Mouse (Mus musculus): Measurements from ENCODE around the gene Zfp219. TPM values are rescaled to one million over a fixed set of nuclear protein-coding genes. Genes with fewer than 3 reads are reported as not detected.
A peak's percentile ranks its signal among the peaks of the same experiment; 100 is the strongest.

The Zfp219 gene
- polyA plus RNA-seq, 1 experiment, result 33.1 TPM

- Histone ChIP-seq H3K27ac (ENCODE audit: insufficient read depth, low read length) (no peak overlapping the region), H3K4me1 (ENCODE audit: control insufficient read depth, insufficient read depth, low read length) (no peaks in the 10 kb centered on the region), H3K4me3 (ENCODE audit: insufficient read depth, low read length) (no peak overlapping the region)
- TF ChIP-seq POLR2A (IDR thresholded peaks at IDR 0.05; ENCODE audit: low read depth, low read length) (no peak), CTCF (IDR thresholded peaks at IDR 0.05; ENCODE audit: borderline replicate concordance, insufficient read depth, low read length) (no peak)
Observed at GRCm38 (mm10) chr14:52039332-52039731, 18.8 kb upstream of the Zfp219 start.

- Histone ChIP-seq H3K4me1 (ENCODE audit: control insufficient read depth, insufficient read depth, low read length) (no peaks in the 10 kb centered on the region), H3K4me3 (ENCODE audit: insufficient read depth, low read length) (no peak overlapping the region)
- TF ChIP-seq CTCF (IDR thresholded peaks at IDR 0.05; ENCODE audit: borderline replicate concordance, insufficient read depth, low read length), result no peak
- no peak for TF ChIP-seq POLR2A (IDR thresholded peaks at IDR 0.05; ENCODE audit: low read depth, low read length)
Observed at GRCm38 (mm10) chr14:52035926-52036325, 15.4 kb upstream of the Zfp219 start.

GRCm38 (mm10) chr14:52026342-52026741 lies 5.8 kb upstream of the Zfp219 start:
- TF ChIP-seq CTCF (IDR thresholded peaks at IDR 0.05; ENCODE audit: borderline replicate concordance, insufficient read depth, low read length) (no peak), POLR2A (IDR thresholded peaks at IDR 0.05; ENCODE audit: low read depth, low read length) (no peak)

More at GRCm38 (mm10) chr14:52035926-52036325, 15.4 kb upstream of the Zfp219 start:
- no peak overlapping the region for H3K27ac ChIP-seq (ENCODE audit: insufficient read depth, low read length)

GRCm38 (mm10) chr14:52024133-52024532 lies 3.6 kb upstream of the Zfp219 start:
- Histone ChIP-seq H3K4me3 (ENCODE audit: insufficient read depth, low read length) (no peak overlapping the region), H3K27ac (ENCODE audit: insufficient read depth, low read length) (no peak overlapping the region), H3K4me1 (ENCODE audit: control insufficient read depth, insufficient read depth, low read length) (peaks cover 9% of the 10 kb centered on the region)
- TF ChIP-seq CTCF (IDR thresholded peaks at IDR 0.05; ENCODE audit: borderline replicate concordance, insufficient read depth, low read length) (no peak), POLR2A (IDR thresholded peaks at IDR 0.05; ENCODE audit: low read depth, low read length) (no peak)

More at GRCm38 (mm10) chr14:52026342-52026741, 5.8 kb upstream of the Zfp219 start:
- Histone ChIP-seq H3K4me1 (ENCODE audit: control insufficient read depth, insufficient read depth, low read length) (peaks cover 7% of the 10 kb centered on the region), H3K4me3 (ENCODE audit: insufficient read depth, low read length) (no peak overlapping the region), H3K27ac (ENCODE audit: insufficient read depth, low read length) (no peak overlapping the region)

- H3K27ac ChIP-seq (ENCODE audit: insufficient read depth, low read length), result peak overlapping the region; percentile 72
- H3K4me1 ChIP-seq (ENCODE audit: control insufficient read depth, insufficient read depth, low read length), result peaks cover 9% of the 10 kb centered on the region
- no peak; the same call in 1 of the 2 replicates for TF ChIP-seq CTCF (IDR thresholded peaks at IDR 0.05; ENCODE audit: borderline replicate concordance, insufficient read depth, low read length)
- TF ChIP-seq POLR2A (IDR thresholded peaks at IDR 0.05; ENCODE audit: low read depth, low read length), result peak; percentile 65
- no peak overlapping the region for H3K4me3 ChIP-seq (ENCODE audit: insufficient read depth, low read length)
Observed at GRCm38 (mm10) chr14:52022709-52023459, 2.4 kb upstream of the Zfp219 start.

- TF ChIP-seq CTCF (IDR thresholded peaks at IDR 0.05; ENCODE audit: borderline replicate concordance, insufficient read depth, low read length), result no peak
- no peak overlapping the region for H3K4me3 ChIP-seq (ENCODE audit: insufficient read depth, low read length)
Observed at GRCm38 (mm10) chr14:52022244-52022708, 1.7 kb upstream of the Zfp219 start.

GRCm38 (mm10) chr14:52021568-52022212 lies 1.2 kb upstream of the Zfp219 start:
- 0 out of 2 replicates have a peak overlapping the region, but pooled peaks have one; percentile 4 for H3K27ac ChIP-seq (ENCODE audit: insufficient read depth, low read length)

More at GRCm38 (mm10) chr14:52022244-52022708, 1.7 kb upstream of the Zfp219 start:
- Histone ChIP-seq H3K27ac (ENCODE audit: insufficient read depth, low read length) (peak overlapping the region; percentile 50; the same call in 1 of the 2 replicates), H3K4me1 (ENCODE audit: control insufficient read depth, insufficient read depth, low read length) (peaks cover 9% of the 10 kb centered on the region)

GRCm38 (mm10) chr14:52021138-52021529 lies 601 bp upstream of the Zfp219 start:
- TF ChIP-seq CTCF (IDR thresholded peaks at IDR 0.05; ENCODE audit: borderline replicate concordance, insufficient read depth, low read length) (no peak), POLR2A (IDR thresholded peaks at IDR 0.05; ENCODE audit: low read depth, low read length) (no peak)
- Histone ChIP-seq H3K27ac (ENCODE audit: insufficient read depth, low read length) (peak overlapping the region; percentile 96; the same call in 1 of the 2 replicates), H3K4me1 (ENCODE audit: control insufficient read depth, insufficient read depth, low read length) (peaks cover 10% of the 10 kb centered on the region), H3K4me3 (ENCODE audit: insufficient read depth, low read length) (no peak overlapping the region)

More at GRCm38 (mm10) chr14:52021568-52022212, 1.2 kb upstream of the Zfp219 start:
- TF ChIP-seq CTCF (IDR thresholded peaks at IDR 0.05; ENCODE audit: borderline replicate concordance, insufficient read depth, low read length) (no peak), POLR2A (IDR thresholded peaks at IDR 0.05; ENCODE audit: low read depth, low read length) (no peak)
- Histone ChIP-seq H3K4me3 (ENCODE audit: insufficient read depth, low read length) (no peak overlapping the region), H3K4me1 (ENCODE audit: control insufficient read depth, insufficient read depth, low read length) (peaks cover 9% of the 10 kb centered on the region)

- H3K4me3 ChIP-seq (ENCODE audit: insufficient read depth, low read length), result peak overlapping the region; percentile 79
- H3K27ac ChIP-seq (ENCODE audit: insufficient read depth, low read length), result peak overlapping the region; percentile 96
- peaks cover 15% of the 10 kb centered on the region for H3K4me1 ChIP-seq (ENCODE audit: control insufficient read depth, insufficient read depth, low read length)
- TF ChIP-seq CTCF (IDR thresholded peaks at IDR 0.05; ENCODE audit: borderline replicate concordance, insufficient read depth, low read length) (peak; percentile 44; the same call in 1 of the 2 replicates), POLR2A (IDR thresholded peaks at IDR 0.05; ENCODE audit: low read depth, low read length) (peak; percentile 76)
Observed at GRCm38 (mm10) chr14:52019590-52020340, 768 bp downstream of the Zfp219 start.
